Mouse (Mus musculus): ENCODE results near the gene Sytl3. TPM values are rescaled to one million over a fixed set of nuclear protein-coding genes. Genes with fewer than 3 reads are reported as not detected.
"Not testable (repeated sequence)": the region's sequence is repeated elsewhere in the genome, so short reads cannot be mapped to it uniquely, and the experiment has no call there.

Gene Sytl3
- total RNA-seq (2021): under 1 TPM; 0.49 to 0.81 TPM

DNA sequence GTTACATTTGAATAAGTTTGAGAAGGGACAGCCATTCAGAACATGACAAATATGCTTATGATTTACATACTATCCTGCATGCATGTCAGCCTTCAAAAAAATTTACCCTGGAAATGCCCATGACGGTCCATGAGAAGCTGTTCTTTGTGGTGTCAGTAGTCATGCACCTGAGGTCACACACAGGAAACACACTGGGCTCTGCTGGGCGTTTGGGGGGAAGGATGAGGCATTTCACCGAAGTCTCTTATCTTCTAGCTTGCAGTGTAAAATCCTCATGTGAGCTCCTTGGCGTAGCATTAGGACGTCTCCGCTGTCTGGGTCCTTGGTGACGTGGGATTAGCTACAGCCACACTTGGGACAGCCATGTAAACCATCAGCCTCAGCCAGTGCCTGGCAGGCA lies at the start of gene Sytl3:
Gene Sytl3, plus strand, starts transcription at position 293 of the 400 bp plus-strand sequence.
- DNase-seq (ENCODE audit: extremely low spot score in 1 of 2, low spot score in 2 of 2); intact Hi-C loops (cut with DNase I): not testable (repeated sequence)

DNA sequence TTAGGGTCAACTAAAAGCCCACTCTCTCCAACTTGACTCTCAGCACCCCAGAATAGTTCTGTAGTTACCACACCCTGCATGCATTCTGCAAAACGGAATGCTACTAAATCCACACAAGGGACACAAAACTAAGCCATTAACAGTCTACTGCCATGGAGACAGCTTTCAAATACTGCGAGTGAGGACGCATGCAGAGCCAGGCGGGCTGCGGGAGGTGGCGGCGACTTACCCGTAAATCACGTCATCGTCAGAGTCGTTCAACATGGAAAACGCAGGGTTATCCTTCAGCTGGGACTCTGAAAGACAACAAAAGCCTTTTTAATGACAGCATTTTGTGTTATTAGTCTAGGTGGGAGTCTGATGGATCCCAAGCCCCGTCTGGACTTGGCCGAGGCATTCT lies 45.4 kb upstream of the Sytl3 start:
- intact Hi-C loops (cut with DNase I); DNase-seq (ENCODE audit: extremely low spot score in 1 of 2, low spot score in 2 of 2): not testable (repeated sequence)

DNA sequence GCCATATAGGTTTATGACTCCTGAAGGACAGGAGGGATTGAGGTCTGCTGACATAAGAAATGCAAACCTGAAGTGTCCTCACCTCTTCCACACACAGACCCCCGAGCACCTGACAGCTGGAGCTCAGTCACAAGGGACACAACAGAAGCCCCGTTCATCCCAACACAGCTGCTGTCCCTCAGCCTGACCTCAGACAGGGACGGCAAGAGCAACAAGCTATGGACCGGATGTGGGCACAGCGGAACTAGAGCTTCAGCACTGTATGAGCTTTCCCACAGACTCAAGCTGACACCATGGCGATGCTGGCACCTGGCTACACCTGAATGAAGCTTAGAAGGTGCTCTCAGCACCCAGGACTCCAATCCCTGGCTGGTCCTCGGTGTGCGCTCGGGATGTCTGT lies 44.6 kb upstream of the Sytl3 start:
- DNase-seq (ENCODE audit: extremely low spot score in 1 of 2, low spot score in 2 of 2); intact Hi-C loops (cut with DNase I): not testable (repeated sequence)

DNA sequence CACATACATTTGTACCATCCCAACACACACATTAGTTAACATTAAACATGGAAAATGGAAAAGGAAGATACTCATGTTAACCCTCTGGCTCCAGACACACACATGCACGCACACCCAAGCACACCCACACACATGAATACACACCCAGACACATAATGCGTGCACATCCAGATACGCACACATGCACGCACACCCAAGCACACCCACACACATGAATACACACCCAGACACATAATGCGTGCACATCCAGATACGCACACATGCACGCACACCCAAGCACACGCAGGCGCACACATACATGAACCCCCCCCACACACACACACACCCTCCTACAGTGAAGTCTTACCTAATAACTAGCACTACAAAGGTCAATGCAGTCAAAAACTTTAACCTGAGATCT lies 42.2 kb upstream of the Sytl3 start:
- DNase-seq (ENCODE audit: extremely low spot score in 1 of 2, low spot score in 2 of 2); intact Hi-C loops (cut with DNase I): not testable (repeated sequence)

DNA sequence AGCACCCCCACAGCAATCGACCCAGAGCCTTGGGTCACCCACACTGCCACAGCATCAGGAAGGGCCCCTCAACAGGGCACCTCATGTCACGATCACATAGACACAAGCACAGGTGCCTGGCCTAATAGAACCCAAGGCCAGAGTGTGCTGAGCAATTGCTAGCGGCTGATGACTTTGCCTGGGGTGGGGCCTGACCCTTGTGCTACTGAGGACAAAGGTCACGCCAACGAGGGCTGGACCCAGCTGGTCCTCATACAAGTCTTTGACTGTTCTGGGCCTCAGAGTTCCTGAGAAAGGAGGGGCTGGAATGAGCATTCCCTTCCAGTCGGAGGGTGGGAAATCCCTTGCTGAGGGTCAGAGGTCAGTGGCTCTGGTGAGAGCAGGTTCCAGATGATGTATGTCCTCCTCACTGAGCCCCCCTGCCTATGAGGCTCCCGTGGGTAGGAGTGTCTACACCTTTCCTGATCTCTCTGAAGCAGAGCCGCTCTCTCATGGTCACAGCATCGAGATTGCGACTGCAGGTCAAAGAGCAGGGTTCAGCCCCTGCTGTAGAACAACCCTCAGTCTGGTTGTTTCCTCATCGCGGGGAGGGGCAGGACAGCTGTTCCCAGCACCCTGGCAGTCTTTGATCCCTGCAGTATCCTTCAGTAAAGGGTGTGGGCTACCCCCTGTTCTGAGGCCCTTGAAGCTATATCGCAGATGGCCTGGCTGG lies 41.0 kb upstream of the Sytl3 start:
- DNase-seq (ENCODE audit: extremely low spot score in 1 of 2, low spot score in 2 of 2); intact Hi-C loops (cut with DNase I): not testable (repeated sequence)

DNA sequence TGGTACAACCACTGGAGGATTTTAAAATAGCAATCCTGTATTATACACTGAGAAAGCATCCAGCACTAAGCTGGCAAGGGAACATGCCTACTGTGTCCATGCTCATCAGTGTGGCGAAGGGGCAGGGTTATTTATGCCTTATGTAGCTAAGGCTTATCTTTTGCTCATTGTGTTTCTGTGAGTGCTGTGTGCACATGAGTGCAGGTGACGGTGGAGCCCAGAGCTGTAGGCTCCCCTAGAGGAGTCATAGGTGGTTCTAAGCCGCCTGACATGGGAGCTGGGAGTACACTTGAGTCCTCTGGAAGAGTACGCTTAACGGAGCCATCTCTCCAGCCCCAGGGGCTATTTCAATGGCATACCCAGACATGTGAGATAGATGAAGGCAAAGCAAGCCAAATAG lies 39.6 kb upstream of the Sytl3 start:
- DNase-seq (ENCODE audit: extremely low spot score in 1 of 2, low spot score in 2 of 2); intact Hi-C loops (cut with DNase I): not testable (repeated sequence)

DNA sequence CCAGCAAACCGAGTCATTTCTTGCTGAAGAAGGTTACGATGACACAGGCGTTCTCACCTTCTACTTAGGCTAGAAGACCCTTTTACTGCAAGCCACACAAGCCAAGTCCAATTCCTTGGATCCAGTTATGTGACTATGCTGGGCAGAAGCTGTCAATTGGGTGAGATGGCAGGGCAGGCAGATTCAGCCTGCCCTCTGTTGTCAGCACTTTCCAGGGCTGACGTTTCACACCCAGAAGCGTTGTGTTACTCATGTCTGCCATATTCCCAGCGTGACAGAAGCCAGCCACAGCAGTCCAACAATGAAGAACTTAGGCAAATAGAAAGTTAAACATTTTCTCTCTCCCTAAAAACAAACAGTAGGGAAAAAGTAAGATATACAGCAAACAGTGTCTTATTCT lies 38.9 kb upstream of the Sytl3 start:
- intact Hi-C loops (cut with DNase I); DNase-seq (ENCODE audit: extremely low spot score in 1 of 2, low spot score in 2 of 2): not testable (repeated sequence)

DNA sequence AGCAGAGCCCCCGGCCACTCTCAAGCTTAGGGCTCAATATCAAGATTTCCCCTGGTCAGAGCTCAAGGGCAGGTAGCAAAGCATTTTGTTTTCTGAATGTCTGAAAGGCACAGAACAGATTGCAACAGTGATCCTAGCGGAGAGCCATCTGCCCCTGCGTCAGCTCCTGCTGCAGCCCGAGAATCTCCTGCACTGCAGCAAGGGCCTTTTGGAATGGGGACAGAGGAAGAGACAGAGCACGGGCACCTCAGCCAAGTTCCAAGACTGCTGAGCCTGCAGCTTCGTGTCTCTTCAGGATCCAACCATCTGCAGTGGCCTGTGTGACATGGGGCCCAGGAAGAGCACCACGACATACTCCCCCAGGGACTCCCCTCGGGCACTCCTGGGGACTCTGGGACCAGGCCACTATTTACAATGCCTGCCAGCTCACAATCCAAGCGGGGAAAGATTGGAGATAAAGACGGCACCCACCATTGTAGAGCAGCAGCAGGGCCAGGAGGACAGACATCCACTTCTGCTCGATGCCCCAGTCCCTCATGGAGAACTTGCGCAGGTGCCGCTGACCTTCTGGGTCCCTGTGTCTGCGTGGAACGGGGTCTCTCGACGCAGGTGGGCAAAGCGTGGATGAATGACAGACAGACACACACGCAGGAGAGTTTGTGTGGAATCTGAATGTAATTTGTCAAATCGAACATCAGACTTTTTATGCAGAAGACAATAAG lies 38.0 kb upstream of the Sytl3 start:
- intact Hi-C loops (cut with DNase I); DNase-seq (ENCODE audit: extremely low spot score in 1 of 2, low spot score in 2 of 2): not testable (repeated sequence)

DNA sequence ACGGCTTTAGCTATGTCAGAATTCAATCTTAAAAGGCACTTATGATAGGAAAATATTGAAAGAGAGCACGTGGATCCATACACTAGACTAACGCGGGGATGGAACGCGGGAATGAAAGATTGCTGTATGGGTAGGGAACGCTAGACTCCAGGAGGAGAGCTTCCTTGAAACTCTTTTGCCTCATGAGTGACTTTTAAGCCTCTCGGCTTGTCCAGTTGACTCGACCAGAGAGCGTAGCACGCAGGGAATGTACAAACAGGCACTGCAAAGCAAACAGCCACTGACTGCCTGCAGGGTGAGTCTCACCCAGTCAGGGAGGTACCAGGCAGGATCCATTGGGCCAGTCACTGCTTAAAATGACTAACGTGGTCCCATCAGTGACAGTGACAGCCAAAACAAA lies 36.9 kb upstream of the Sytl3 start:
- DNase-seq (ENCODE audit: extremely low spot score in 1 of 2, low spot score in 2 of 2); intact Hi-C loops (cut with DNase I): not testable (repeated sequence)

DNA sequence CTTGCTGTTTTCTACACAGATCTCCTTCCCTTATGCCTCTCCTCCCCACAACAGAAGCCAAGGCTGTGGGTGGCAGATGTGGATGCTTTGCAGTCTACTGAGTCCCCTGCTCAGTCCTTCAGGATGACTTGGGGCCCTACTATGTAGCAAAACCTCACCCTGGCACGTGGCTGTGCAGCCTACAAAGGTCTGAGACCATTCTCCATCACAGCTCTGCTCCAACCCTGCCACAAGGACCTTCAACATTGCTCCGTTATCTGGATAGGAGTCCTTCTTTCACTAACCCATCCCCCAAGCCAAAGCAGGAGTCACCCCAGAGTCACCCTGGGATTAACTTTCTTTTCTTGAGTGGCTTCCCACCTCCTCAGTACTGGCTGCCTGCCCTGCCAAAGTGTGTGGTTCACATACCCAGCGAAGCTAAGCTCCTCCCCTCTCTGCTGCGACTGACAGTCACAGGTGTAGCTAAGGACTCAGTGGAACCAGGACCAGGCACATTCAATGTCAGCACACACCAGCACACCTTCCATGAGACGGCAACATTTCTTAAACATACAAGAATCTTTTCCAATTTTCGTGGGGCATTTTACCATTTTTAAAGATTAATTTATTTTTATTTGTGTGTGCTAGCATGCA lies 33.9 kb upstream of the Sytl3 start:
- DNase-seq (ENCODE audit: extremely low spot score in 1 of 2, low spot score in 2 of 2); intact Hi-C loops (cut with DNase I): not testable (repeated sequence)

DNA sequence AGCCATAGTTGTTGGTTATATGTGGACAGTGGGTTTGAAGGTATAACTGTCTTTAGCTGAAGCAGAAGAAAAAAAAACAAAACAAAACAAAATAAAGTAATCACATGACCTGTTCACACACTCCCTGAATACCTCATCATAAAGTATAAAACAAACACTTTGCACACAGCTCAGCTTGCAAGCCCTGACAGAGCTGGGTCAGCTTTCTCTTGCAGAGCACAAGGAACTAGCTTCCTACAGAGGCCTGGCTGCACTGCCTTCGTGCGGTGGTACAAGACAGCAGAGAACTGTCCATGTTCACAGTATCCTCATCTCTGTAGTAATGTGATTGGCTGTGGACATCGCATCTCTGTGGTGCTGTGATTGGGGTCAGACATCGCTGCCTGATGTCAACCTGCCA lies 28.5 kb upstream of the Sytl3 start:
- intact Hi-C loops (cut with DNase I); DNase-seq (ENCODE audit: extremely low spot score in 1 of 2, low spot score in 2 of 2): not testable (repeated sequence)

DNA sequence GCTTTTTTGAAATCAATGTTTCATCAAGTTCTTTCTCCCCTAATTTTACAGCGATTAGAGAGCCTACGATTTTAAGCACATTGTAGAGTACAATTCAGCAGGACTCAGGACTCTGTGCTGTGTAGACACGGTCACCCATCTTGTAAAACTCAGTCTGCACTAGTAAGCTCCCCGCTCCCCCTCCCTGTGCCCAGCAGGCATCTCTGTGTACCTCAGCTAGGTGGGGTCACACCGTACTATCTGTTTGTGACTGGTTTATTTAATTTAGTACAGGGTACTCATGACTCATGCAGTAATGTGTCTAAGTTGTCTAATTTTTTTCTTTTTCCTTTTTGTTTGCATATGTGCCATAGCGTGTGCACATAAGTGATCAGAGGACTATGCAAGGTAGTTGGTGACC lies 26.0 kb upstream of the Sytl3 start:
- DNase-seq (ENCODE audit: extremely low spot score in 1 of 2, low spot score in 2 of 2); intact Hi-C loops (cut with DNase I): not testable (repeated sequence)

DNA sequence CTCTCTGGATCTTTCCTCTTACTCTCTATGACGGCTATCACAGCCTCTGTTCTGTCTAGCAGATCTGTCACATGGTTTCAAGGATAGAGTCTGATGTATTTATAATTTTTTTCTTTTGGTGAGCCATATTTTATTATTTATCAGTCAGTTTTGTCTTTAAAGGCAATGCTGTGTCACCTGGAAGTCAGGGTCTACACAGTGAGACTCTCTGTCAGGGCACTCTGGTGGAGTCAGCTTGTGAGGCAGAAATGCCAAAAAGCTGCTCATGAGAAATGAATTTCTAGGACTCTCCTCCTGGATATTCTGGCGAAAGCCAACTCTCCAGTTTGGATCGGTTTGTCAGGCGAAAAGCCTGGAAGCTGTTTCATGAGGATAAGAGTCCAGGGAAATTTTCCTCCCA lies 23.1 kb upstream of the Sytl3 start:
- intact Hi-C loops (cut with DNase I); DNase-seq (ENCODE audit: extremely low spot score in 1 of 2, low spot score in 2 of 2): not testable (repeated sequence)

DNA sequence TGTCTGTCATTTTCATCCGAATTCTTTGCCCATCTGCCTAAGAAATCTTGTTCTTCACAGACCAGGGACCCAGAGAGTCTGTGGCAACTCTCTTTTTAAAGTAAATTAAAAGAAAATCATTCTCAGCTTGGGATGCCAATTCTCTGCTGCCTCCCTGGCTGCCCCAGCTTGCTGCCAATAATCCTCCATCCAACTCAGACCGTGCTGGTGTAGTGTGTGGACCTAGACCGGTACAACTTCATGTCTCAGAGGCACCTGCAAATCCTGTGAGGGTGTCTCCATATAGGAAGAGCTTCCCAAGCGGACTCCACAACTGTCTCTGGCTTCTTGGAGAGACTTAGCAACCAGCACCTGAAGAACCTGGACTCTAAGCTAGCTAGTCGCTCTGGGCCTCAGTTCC lies 22.0 kb upstream of the Sytl3 start:
- no peak for DNase-seq (ENCODE audit: extremely low spot score in 1 of 2, low spot score in 2 of 2)
- intact Hi-C loops (cut with DNase I): no loop called here

DNA sequence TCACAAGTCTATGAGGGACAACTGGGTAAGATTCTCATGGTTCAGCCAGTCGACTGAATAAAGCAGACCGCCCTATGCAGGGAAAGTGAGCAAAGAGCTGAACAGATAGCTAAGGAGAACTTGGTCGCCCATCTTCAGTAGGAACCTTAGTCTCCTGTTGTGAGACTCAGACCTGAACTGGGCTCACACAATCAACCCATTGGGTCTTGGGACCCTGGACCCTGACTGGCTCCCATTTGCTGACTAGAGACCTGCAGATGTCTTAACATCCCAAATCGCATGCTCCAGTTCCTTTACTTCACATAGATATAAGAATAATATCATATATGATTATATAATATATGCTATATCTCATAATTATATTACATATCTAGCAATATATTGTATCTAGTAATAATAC lies 21.5 kb upstream of the Sytl3 start:
- DNase-seq (ENCODE audit: extremely low spot score in 1 of 2, low spot score in 2 of 2); intact Hi-C loops (cut with DNase I): not testable (repeated sequence)

DNA sequence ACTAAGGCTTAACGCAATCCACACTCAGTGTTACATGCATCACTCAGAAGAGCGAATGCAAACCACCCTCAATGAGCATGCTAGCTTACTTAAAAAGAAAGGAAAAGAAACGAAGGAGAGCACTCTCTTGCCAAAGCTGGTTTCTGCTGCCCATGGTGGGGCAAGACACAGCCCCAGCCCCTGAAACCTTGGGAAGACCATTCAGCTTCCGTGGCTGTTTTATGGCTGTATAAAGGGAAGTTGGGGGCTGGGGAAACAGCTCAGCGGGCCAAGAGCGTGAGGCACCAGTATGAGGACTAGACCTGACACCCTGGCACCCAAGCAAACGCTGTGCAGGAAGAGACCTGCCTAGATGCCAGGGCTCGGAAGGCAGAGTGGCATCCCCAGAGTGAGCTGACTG lies 20.4 kb upstream of the Sytl3 start:
- intact Hi-C loops (cut with DNase I); DNase-seq (ENCODE audit: extremely low spot score in 1 of 2, low spot score in 2 of 2): not testable (repeated sequence)

DNA sequence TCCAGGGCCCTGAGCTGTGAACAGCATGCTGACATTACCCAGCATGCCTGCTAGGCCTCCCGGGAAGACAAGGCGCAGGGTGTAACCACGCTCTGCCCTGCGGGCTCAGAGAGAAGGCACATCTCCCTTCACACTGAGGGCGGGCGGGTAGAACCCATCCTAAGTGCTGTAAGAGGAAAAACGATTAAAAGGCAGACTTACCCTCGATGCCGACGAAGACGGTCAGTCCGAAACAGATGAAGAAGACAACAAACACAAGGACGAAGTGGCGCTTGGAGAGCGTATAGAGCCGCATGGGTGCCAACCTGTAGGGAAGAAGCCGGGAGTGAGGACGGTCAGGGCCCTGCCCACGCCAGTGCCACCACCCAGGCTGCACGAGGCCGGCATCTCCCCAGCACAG lies 19.4 kb upstream of the Sytl3 start:
- intact Hi-C loops (cut with DNase I); DNase-seq (ENCODE audit: extremely low spot score in 1 of 2, low spot score in 2 of 2): not testable (repeated sequence)

DNA sequence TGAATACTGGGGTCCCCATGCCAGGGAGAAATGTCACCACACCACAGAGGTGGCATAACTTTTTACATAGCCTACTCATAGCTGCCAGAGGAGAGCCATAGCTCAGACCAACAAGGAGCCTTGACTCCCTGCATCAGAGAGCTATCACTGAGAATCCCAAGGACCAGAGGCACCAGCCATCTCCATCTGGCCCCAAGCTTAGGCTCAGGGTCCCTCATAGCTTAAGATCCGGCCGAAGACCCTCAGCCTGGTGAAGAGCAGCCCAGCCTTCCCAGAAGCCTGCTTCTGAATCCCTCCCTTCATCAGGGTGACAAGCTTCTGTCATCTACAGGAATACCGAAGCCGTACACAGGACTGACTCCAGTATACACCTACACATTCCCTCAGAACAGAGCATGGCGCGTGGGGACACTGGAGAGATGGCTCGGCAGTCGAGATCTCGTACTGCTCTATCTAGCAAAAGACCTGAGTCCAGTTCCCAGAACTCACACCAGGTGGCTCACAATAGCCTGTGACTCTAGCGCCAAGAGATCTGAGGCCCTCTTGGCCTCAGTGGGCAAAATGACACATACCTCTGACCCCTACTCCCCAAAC lies 18.8 kb upstream of the Sytl3 start:
- DNase-seq (ENCODE audit: extremely low spot score in 1 of 2, low spot score in 2 of 2); intact Hi-C loops (cut with DNase I): not testable (repeated sequence)

DNA sequence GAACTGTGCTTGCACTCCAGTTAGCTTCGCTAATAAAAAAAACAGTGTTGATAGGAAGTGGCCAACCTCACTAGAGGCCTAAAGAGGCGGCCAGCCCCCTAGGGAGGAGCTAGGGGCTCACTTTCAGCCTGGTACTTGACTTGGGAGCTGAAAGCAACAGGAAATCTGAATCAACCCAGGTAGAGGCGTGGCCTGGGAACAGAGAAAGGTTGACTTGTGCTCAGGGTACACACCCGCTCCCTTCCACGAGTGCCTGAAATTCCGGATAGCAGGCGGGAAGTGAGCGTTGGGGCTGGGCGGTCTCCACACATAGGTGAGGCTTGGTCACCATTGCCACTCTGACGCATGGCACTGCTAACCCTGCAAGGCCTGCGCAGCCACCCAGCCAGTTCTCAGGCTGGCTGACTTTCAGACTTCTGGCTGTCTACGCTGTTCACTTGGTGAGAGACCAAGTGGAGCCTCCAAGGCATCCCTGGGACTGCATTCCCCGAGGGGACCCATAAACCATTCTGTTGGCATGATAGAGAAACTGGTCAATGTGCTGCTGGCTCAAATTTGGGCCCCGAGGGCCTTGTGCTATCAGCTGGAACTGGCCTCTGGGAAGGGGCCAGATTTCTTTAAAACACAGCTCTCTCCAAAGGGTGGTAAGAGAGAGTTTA lies 18.0 kb upstream of the Sytl3 start:
- DNase-seq (ENCODE audit: extremely low spot score in 1 of 2, low spot score in 2 of 2); intact Hi-C loops (cut with DNase I): not testable (repeated sequence)

Data from left cerebral cortex, postnatal 10 days (tissue).